Mouse (Mus musculus) liver, postnatal 0 days (tissue): Measurements from ENCODE around the gene Dis3.

ENCODE experiments used
- CTCF ChIP-seq: sonication (generic); IDR thresholded peaks from 2 replicates; pipeline ENCODE4 v1.5.1; 2016; ENCODE audit warnings: antibody characterized with exemption, low read depth
- EP300 ChIP-seq: IDR thresholded peaks from 2 replicates; pipeline ENCODE4 v1.6.1; 2016; ENCODE audit warnings: antibody characterized with exemption, low read depth, mild to moderate bottlenecking

DNA sequence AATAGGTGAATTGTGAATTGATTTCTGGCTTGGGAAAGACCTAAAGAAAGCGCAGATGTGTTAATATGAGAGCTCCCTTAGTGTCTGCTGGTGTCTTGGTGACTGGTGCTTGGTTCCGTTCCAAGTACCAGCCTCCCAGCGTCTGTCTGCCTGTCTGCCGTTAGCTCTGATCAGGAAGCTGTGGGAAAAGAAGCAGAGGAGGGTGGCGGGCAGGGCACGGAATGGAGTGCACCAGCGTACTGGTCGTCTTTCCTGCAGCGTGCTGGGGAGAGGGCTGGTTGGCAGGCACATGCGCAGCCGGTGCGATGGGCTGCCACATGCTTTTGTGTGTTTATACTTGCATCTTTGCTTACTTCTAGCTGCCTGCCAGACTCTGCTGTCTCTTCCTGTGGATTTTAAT lies 39.0 kb downstream of the Dis3 start:
- TF ChIP-seq EP300 = no peak
- TF ChIP-seq CTCF = no peak
